Mouse (Mus musculus) testis, adult 2 months (tissue): ENCODE results near the gene Mrpl47. TPM values are rescaled to one million over a fixed set of nuclear protein-coding genes. Genes with fewer than 3 reads are reported as not detected.

Experiments used
- H3K27ac ChIP-seq: fragments of 200-500 bp; 2 replicates; pipeline ENCODE4 v1.5.1; 2012; ENCODE audit warnings: low read depth, low read length; ENCODE audit not compliant: control insufficient read depth, insufficient read depth
- H3K27me3 ChIP-seq: fragments of 200-500 bp; 2 replicates; pipeline ENCODE4 v1.6.1; 2012; ENCODE audit warnings: mild to moderate bottlenecking, low read length, moderate library complexity; ENCODE audit not compliant: control insufficient read depth, insufficient read depth
- H3K36me3 ChIP-seq: fragments of 200-500 bp; 2 replicates; pipeline ENCODE4 v1.6.1; 2012; ENCODE audit warnings: mild to moderate bottlenecking, low read length; ENCODE audit not compliant: control insufficient read depth, insufficient read depth
- H3K4me1 ChIP-seq: fragments of 200-500 bp; 2 replicates; pipeline ENCODE4 v1.6.1; 2012; ENCODE audit warnings: low read length; ENCODE audit not compliant: control insufficient read depth, insufficient read depth
- H3K4me3 ChIP-seq: fragments of 200-500 bp; 2 replicates; pipeline ENCODE4 v1.5.1; 2012; ENCODE audit warnings: low read depth, mild to moderate bottlenecking, low read length, moderate library complexity, mixed read lengths; ENCODE audit not compliant: control insufficient read depth
- CTCF ChIP-seq: fragments of 200-500 bp; IDR thresholded peaks from 2 replicates; pipeline ENCODE4 v1.5.1; 2012; ENCODE audit warnings: low read depth, mild to moderate bottlenecking, inconsistent platforms, low read length, moderate library complexity; ENCODE audit not compliant: control insufficient read depth, insufficient read depth, insufficient replicate concordance
- POLR2A ChIP-seq: fragments of 200-500 bp; IDR thresholded peaks from 2 replicates; pipeline ENCODE4 v1.6.1; 2012; ENCODE audit warnings: low read depth, mild to moderate bottlenecking, inconsistent platforms, low read length, moderate library complexity; ENCODE audit not compliant: control insufficient read depth
- polyA plus RNA-seq: library from polyadenylated mRNA; depleted of rRNA; stranded (reverse); fragments of >200 nt; gene quantifications from 2 replicates; pipeline ENCODE4 v1.2.3, GENCODE M21; 2012

Gene Mrpl47
- polyA plus RNA-seq, 1 experiment, result 18.8 TPM

DNA sequence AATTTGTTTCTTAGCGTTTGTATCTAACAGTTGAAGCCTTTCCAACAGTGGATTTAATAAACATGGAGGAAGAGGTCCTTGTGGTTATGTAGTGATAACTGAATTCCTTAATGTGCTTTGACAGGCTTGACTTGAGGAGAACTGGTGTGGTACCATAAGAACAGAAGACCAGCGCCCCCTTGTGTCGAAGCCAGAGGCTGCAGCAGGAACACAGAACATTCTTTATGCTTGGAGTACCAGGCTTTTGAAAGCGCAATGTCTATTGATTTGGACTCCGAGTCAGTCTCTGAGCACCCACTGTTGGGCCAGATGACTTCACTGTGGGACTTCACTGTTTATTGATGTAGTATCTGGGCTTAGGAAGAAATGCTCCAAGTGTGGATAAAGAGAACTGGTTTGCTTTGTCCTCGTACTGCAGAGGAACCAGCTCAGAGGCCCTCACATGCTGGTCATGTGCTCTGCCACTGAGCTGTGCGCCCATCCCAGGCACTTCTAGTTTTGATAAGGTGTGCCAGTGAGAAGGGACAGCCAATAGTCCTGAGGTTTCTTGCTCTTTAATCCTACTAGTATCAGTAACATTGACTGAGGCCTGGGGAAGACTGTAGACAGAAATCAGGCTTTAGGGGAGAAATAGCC, 39.1 kb downstream of the Mrpl47 start:
- H3K4me1 ChIP-seq, result no peaks in the 10 kb centered on the region
- H3K36me3 ChIP-seq, result no peaks in the 10 kb centered on the region
- no peak overlapping the region for H3K4me3 ChIP-seq
- TF ChIP-seq CTCF, result peak; percentile 90; the same call in 1 of the 2 replicates
- no peak for TF ChIP-seq POLR2A
- no peaks in the 10 kb centered on the region for H3K27me3 ChIP-seq
- H3K27ac ChIP-seq, result no peak overlapping the region

DNA sequence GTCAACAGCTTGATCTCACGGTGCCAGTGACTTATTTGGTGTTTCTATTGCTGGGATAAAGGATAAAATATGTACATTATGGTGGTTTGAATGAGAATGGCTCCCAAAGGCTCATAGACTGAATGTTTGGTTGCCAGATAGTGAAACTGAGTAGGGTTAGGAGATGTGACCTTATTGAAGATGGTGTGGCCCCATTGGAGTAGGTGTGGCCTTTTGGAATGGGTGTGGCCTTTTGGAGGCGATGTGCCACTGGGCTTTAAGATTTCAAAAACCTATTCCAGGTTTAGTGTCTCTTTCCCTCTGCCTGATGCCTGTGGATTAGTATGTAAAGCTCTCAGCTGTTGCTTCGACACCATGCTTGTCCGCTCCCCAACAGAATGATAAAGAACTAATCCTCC, 41.8 kb downstream of the Mrpl47 start:
- Histone ChIP-seq H3K27me3 (no peaks in the 10 kb centered on the region), H3K4me3 (no peak overlapping the region), H3K36me3 (no peaks in the 10 kb centered on the region), H3K27ac (no peak overlapping the region), H3K4me1 (no peaks in the 10 kb centered on the region)
- TF ChIP-seq POLR2A (no peak), CTCF (no peak)

DNA sequence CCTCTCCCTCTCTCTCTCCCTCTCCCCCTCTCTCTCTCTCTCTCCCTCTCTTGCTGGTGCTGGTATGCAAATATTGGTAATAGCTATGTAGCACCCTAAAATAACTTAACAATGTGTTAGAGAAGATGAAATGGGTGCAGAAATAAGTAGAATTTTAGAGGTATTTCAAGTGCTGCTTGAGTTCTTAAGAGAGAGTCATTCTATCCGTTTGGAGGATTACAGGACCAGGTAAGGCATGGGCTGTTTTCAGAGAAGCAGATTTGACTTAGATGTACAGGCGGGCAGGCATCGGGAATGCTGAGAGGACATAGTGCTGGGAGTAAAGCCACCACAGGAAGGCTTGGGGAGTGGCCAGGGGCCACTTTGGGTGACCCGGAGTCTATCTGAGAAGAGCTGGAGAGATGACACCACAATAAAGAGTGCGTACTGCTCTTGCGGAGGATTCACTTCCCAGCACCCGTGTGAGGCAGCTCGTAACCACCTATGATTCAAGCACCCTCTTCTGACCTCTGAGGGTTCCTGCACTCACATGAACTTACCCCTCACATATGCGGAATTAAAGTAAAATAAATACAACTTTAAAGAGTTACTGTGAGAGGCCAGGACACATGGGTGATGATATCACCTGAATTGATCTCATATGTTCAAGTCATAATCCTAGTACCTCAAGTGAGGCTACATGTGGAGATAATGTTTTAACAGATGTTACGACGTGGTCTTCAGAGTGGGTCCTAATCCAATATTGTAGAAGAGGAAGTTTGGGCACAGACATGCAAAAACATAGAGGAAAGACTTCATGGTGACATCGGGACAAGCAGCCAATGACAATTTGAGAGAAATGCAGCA, 42.4 kb downstream of the Mrpl47 start:
- no peak overlapping the region for H3K4me3 ChIP-seq
- no peak overlapping the region for H3K27ac ChIP-seq
- TF ChIP-seq CTCF, result no peak
- TF ChIP-seq POLR2A, result no peak
- H3K36me3 ChIP-seq, result no peaks in the 10 kb centered on the region
- no peaks in the 10 kb centered on the region for H3K27me3 ChIP-seq
- no peaks in the 10 kb centered on the region for H3K4me1 ChIP-seq

DNA sequence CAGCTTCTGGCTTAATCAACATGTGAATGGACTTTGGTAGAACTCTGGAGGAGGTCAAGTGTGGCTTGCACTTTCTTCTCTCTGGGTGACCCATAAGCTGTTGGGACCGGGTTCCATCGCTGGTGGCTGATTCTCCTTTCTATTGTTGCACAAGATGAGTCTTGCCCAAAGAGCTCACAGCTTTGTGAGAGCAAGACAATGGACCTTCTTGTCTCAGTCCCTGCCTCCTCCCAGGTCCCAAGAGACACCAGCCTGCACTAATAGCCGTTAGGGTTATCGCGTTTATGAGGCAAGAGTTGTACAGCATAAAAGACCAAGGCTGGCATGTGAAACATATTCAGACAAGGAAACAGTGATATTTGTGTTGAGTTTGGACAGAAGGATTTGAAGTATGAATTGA, 43.2 kb downstream of the Mrpl47 start:
- Histone ChIP-seq H3K4me1 (no peaks in the 10 kb centered on the region), H3K4me3 (no peak overlapping the region), H3K36me3 (no peaks in the 10 kb centered on the region), H3K27me3 (no peaks in the 10 kb centered on the region), H3K27ac (no peak overlapping the region)
- TF ChIP-seq POLR2A (no peak), CTCF (no peak)

DNA sequence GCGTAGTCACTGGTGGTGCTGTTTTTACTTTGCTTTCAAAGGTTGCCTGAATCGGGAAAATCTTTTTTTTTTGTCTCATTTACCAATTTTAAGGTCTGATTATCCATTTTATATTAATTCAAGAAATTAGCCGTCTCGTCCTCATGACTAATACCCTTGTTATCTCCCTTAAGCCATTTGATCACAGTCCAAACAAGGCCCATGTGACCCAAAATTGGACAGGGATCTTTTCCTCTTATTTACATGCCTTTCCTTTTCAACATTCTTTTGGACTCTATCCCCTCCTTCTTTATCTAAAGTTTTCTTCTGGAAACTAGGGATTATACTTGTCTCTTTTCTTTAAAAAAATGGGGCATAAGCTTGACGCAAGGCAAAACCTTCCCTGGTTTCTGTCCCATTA, 45.6 kb downstream of the Mrpl47 start:
- Histone ChIP-seq H3K27me3 (no peaks in the 10 kb centered on the region), H3K4me1 (no peaks in the 10 kb centered on the region), H3K36me3 (no peaks in the 10 kb centered on the region), H3K4me3 (no peak overlapping the region), H3K27ac (no peak overlapping the region)
- TF ChIP-seq CTCF (no peak), POLR2A (no peak)

DNA sequence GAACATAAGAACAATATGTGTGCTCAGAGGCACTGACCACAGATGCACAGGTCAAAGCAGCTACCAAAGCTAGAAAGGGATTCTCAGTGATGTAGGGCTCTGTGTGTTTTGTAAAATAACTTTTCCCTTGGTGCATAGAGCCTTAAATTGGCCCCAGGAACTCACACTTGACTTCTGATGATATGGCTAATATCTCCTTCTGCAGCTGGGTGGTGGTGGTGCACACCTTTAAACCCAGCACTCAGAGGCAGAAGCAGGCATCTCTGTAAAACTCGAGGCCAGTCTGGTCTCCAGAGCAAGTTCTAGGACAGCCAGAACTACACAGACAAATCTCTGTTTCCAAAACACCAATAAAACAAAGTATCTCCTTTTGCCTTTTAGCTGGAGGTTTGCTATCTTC, 46.5 kb downstream of the Mrpl47 start:
- H3K4me3 ChIP-seq, result no peak overlapping the region
- no peaks in the 10 kb centered on the region for H3K36me3 ChIP-seq
- TF ChIP-seq CTCF (no peak), POLR2A (no peak)
- H3K27ac ChIP-seq, result no peak overlapping the region
- no peaks in the 10 kb centered on the region for H3K27me3 ChIP-seq
- no peaks in the 10 kb centered on the region for H3K4me1 ChIP-seq

DNA sequence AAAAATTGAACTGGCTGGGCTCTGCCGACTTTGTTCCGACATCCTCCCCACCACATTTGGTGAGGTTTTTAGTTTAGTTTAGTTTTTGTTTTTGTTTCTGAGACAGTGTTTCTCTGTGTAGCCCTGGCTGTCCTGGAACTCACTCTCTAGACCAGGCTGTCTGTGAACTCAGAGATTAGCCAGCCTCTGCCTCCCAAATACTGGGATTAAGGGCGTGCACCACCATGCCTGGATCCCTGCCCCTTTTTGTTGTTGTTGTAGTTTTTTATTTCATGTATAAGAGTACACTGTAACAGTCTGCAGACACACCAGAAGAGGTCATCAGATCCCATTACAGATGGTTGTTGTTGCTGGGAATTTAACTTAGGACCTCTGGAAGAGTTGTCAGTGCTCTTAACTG, 47.4 kb downstream of the Mrpl47 start:
- H3K27ac ChIP-seq, result no peak overlapping the region
- H3K36me3 ChIP-seq, result no peaks in the 10 kb centered on the region
- no peaks in the 10 kb centered on the region for H3K4me1 ChIP-seq
- H3K4me3 ChIP-seq, result no peak overlapping the region
- H3K27me3 ChIP-seq, result no peaks in the 10 kb centered on the region
- TF ChIP-seq CTCF (no peak), POLR2A (no peak)
